Mouse (Mus musculus) kidney, adult 2 months (tissue): ENCODE measurements at regions not wholly inside any gene's neighbourhood (a gene's known extent, or its start where the extent isn't known, plus 50 kb on each side); places are given as distances from the start of the nearest gene placed in this dataset.

ENCODE experiments used
- CTCF ChIP-seq: fragments of 200-500 bp; conservative IDR thresholded peaks from 2 replicates; pipeline ENCODE4 v1.5.1; 2011; ENCODE audit warnings: low read depth, mild to moderate bottlenecking, control low read depth, low read length, moderate library complexity, mixed read lengths; ENCODE audit not compliant: insufficient read depth, insufficient read length
- POLR2A ChIP-seq: fragments of 200-500 bp; IDR thresholded peaks from one replicate; pipeline ENCODE4 v1.6.1; 2011; ENCODE audit warnings: low read depth, low read length, control low read depth

- TF ChIP-seq CTCF (no peak), POLR2A (no peak)
These were observed 297.4 kb downstream of the Maf start for GRCm38 (mm10) chr8:115410191-115410590.
